In the genomic region with DNA sequence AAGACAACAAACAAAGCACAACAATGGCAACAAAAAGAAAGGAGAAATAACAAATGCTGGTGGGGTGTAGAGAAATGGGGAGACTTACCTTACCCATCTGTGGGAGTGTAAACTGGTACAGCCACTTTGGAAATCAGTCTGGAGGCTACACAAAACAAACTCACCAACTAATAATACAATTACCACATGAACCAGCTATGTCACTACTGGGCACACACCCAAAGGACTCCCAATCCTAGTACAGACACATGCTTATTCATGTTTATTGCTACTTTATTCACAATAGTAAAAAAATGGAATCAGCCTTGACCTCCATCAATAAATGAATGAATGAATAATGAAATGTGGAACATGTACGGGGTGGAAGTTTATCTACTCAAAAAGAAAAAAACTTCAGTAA, we compare ENCODE assay signal across 22 mouse cellular contexts. TPM values are rescaled to one million over a fixed set of nuclear protein-coding genes. Genes with fewer than 3 reads are reported as not detected.
DNase-seq lines count a peak whose midpoint lies in the region; ATAC-seq lines count a peak whose summit lies in the region.
"Had no signal": no experiment of that assay in that cellular context is flagged by ENCODE, and none has a peak within 500 bp of the region (broad histone marks: within the 10 kb centered on the region; RNA-seq: fewer than 3 reads in every experiment).

No protein-coding gene starts in this region.

- peak; percentile 73 for DNase-seq in adrenal gland, adult 2 months
- no peak for DNase-seq in adrenal gland, adult 8-10 months
- DNase-seq in heart, adult 8-10 months (ENCODE audit: low spot score): peak; percentile 16
- no peak for DNase-seq in heart, adult 11 months
- DNase-seq in 3T3-L1 (ENCODE audit: low read depth, low spot score): peak; percentile 51
- peak; percentile 66 for DNase-seq in adrenal gland, postnatal 14 days
- DNase-seq in cerebellum, postnatal 25 days: no peak
- DNase-seq: cerebellum, adult 9-10 months; kidney, postnatal 25 days; lung, postnatal 4 days had no signal

- ATAC-seq in kidney, embryonic 16.5 days (ENCODE audit: low FRiP score, low TSS enrichment): no peak
- ATAC-seq: forebrain, embryonic 16.5 days; intestine, postnatal 0 days; midbrain, embryonic 13.5 days had no signal

- H3K27me3 ChIP-seq in kidney, embryonic 16.5 days (ENCODE audit: insufficient read depth, low read length): no peaks in the 10 kb centered on the region
- H3K27me3 ChIP-seq: embryonic facial prominence, embryonic 13.5 days; limb, embryonic 13.5 days; lung, embryonic 15.5 days; midbrain, embryonic 13.5 days had no signal

- H3K4me3 ChIP-seq in kidney, embryonic 16.5 days (ENCODE audit: low read length): no peak overlapping the region
- H3K4me3 ChIP-seq: embryonic facial prominence, embryonic 13.5 days; forebrain, embryonic 10.5 days; layer of hippocampus, adult 2 months; limb, embryonic 13.5 days; lung, embryonic 15.5 days; midbrain, embryonic 13.5 days had no signal

- no peak overlapping the region for H3K27ac ChIP-seq in kidney, embryonic 16.5 days (ENCODE audit: low read length)
- H3K27ac ChIP-seq: embryonic facial prominence, embryonic 13.5 days; forebrain, embryonic 10.5 days; hindbrain, embryonic 14.5 days; layer of hippocampus, adult 2 months; limb, embryonic 13.5 days; lung, embryonic 15.5 days; midbrain, embryonic 13.5 days had no signal

- H3K4me1 ChIP-seq in kidney, embryonic 16.5 days (ENCODE audit: insufficient read depth, low read length): no peaks in the 10 kb centered on the region
- H3K4me1 ChIP-seq: forebrain, embryonic 10.5 days; limb, embryonic 13.5 days; midbrain, embryonic 13.5 days had no signal

- H3K9ac ChIP-seq in kidney, embryonic 16.5 days (replicated peaks; ENCODE audit: low read length): no peak overlapping the region
- H3K9ac ChIP-seq: embryonic facial prominence, embryonic 13.5 days; hindbrain, embryonic 14.5 days; limb, embryonic 13.5 days; lung, embryonic 15.5 days; midbrain, embryonic 13.5 days had no signal

- H3K4me2 ChIP-seq in kidney, embryonic 16.5 days (replicated peaks; ENCODE audit: low read depth, low read length): no peak overlapping the region
- H3K4me2 ChIP-seq: embryonic facial prominence, embryonic 13.5 days; heart, embryonic 11.5 days; hindbrain, embryonic 14.5 days; limb, embryonic 13.5 days; liver, embryonic 11.5 days; lung, embryonic 15.5 days; midbrain, embryonic 13.5 days had no signal

- H3K9me3 ChIP-seq in kidney, embryonic 16.5 days (ENCODE audit: low read length): no peaks in the 10 kb centered on the region
- H3K9me3 ChIP-seq: embryonic facial prominence, embryonic 13.5 days; forebrain, embryonic 10.5 days; limb, embryonic 13.5 days; lung, embryonic 15.5 days; midbrain, embryonic 13.5 days had no signal

- WGBS in kidney, embryonic 16.5 days: 85% methylated on average over 1 of the region's 1 CpGs

- no peaks in the 10 kb centered on the region for H3K36me3 ChIP-seq in kidney, embryonic 16.5 days (ENCODE audit: insufficient read depth, low read length)
- H3K36me3 ChIP-seq: embryonic facial prominence, embryonic 13.5 days; forebrain, embryonic 10.5 days; limb, embryonic 13.5 days; lung, embryonic 15.5 days; midbrain, embryonic 13.5 days had no signal

RNA-seq across cellular contexts. Expression of a gene that starts 33.0 kb away (rescaled TPM):
- 10 to 100 TPM; 41.3 to 51.5 TPM for total RNA-seq in adrenal gland, adult 2 months (2021)
- 3.7 and 4.8 TPM in 2 replicates for polyA plus RNA-seq in adrenal gland, adult 2 months (2012; rRNA removed)
- 10 to 100 TPM; 47.1 to 67.8 (median 57.7) TPM for total RNA-seq in adrenal gland, adult 8-10 months (2022)
- 10 to 100 TPM; 31.8 to 40.0 (median 36.5) TPM for total RNA-seq in heart, adult 8-10 months (2022)
- 38.8 and 49.0 TPM in 2 replicates for total RNA-seq in adrenal gland, postnatal 14 days (2021)
- polyA plus RNA-seq in kidney, embryonic 16.5 days (2015; fragmentation: Nextera tagmentation; extraction: Ambion mirVana): 6.5 and 7.6 TPM in 2 replicates

RNA-seq across cellular contexts. Expression of a gene that starts 45.5 kb away (rescaled TPM):
- total RNA-seq in adrenal gland, adult 2 months (2021): 100 to 1,000 TPM; 465 to 481 TPM
- polyA plus RNA-seq in adrenal gland, adult 2 months (2012; rRNA removed): 304 TPM in 2 replicates
- total RNA-seq in adrenal gland, adult 8-10 months (2022): 100 to 1,000 TPM; 294 to 506 (median 406) TPM
- 100 to 1,000 TPM; 111 to 155 (median 132) TPM for total RNA-seq in heart, adult 8-10 months (2022)
- total RNA-seq in adrenal gland, postnatal 14 days (2021): 257 and 311 TPM in 2 replicates
- polyA plus RNA-seq in kidney, embryonic 16.5 days (2015; fragmentation: Nextera tagmentation; extraction: Ambion mirVana): 68.9 and 77.0 TPM in 2 replicates

Comparison
In these comparisons a context has a peak if more than half of its experiments do, and no peak if none do; other contexts are left out.
1. DNase-seq: peak in adrenal gland, adult 2 months (single experiment), heart, adult 8-10 months (single experiment), 3T3-L1 (single experiment) and adrenal gland, postnatal 14 days (single experiment); none in adrenal gland, adult 8-10 months (single experiment), heart, adult 11 months (single experiment) and cerebellum, postnatal 25 days (0 of 2).